Mouse (Mus musculus) adrenal gland, postnatal 10 days (tissue): ENCODE data around the gene Pip4k2b. TPM values are rescaled to one million over a fixed set of nuclear protein-coding genes. Genes with fewer than 3 reads are reported as not detected.
"Not testable (repeated sequence)": the region's sequence is repeated elsewhere in the genome, so short reads cannot be mapped to it uniquely, and the experiment has no call there.

Experiments
- DNase-seq: peaks from one replicate; pipeline ENCODE4 v3.0.0; 2021; ENCODE audit warnings: mixed read lengths
- total RNA-seq, 2 experiments: library from RNA; stranded (reverse); gene quantifications; 2 replicates each; pipeline ENCODE4 v1.2.3; 2021

Gene Pip4k2b
- total RNA-seq, 2 experiments from 2014 or later = 27.3 to 33.3 TPM

- no peak for DNase-seq
These were observed 8.8 kb upstream of the Pip4k2b start for GRCm38 (mm10) chr11:97753277-97753676.

GRCm38 (mm10) chr11:97748496-97748895 is 4.0 kb upstream of the Pip4k2b start:
- peak; percentile 45 for DNase-seq

- DNase-seq = peak; percentile 38
These were observed 3.3 kb upstream of the Pip4k2b start for GRCm38 (mm10) chr11:97747773-97748172.

- DNase-seq = no peak
These were observed 822 bp upstream of the Pip4k2b start for GRCm38 (mm10) chr11:97745331-97745721.

- peak; percentile 99 for DNase-seq
These were observed 320 bp upstream of the Pip4k2b start for GRCm38 (mm10) chr11:97744718-97745330.

GRCm38 (mm10) chr11:97743423-97743822 is 1.1 kb downstream of the Pip4k2b start:
- no peak for DNase-seq

GRCm38 (mm10) chr11:97742591-97742990 is 1.9 kb downstream of the Pip4k2b start:
- no peak for DNase-seq

GRCm38 (mm10) chr11:97742157-97742556 is 2.3 kb downstream of the Pip4k2b start:
- no peak for DNase-seq

GRCm38 (mm10) chr11:97740190-97740589 is 4.3 kb downstream of the Pip4k2b start:
- peak; percentile 46 for DNase-seq

GRCm38 (mm10) chr11:97739155-97739554 is 5.3 kb downstream of the Pip4k2b start:
- no peak for DNase-seq

GRCm38 (mm10) chr11:97738703-97739102 is 5.8 kb downstream of the Pip4k2b start:
- no peak for DNase-seq

- DNase-seq = no peak
These were observed 6.9 kb downstream of the Pip4k2b start for GRCm38 (mm10) chr11:97737600-97737999.

GRCm38 (mm10) chr11:97736645-97737044 is 7.9 kb downstream of the Pip4k2b start:
- DNase-seq = no peak

GRCm38 (mm10) chr11:97734810-97735209 is 9.7 kb downstream of the Pip4k2b start:
- not testable (repeated sequence) for DNase-seq

GRCm38 (mm10) chr11:97733689-97734088 is 10.8 kb downstream of the Pip4k2b start:
- no peak for DNase-seq

- DNase-seq = no peak
These were observed 15.8 kb downstream of the Pip4k2b start for GRCm38 (mm10) chr11:97728730-97729129.

- DNase-seq = no peak
These were observed 16.2 kb downstream of the Pip4k2b start for GRCm38 (mm10) chr11:97728311-97728710.

GRCm38 (mm10) chr11:97723709-97724108 is 20.8 kb downstream of the Pip4k2b start:
- DNase-seq = no peak

- no peak for DNase-seq
These were observed 23.2 kb downstream of the Pip4k2b start for GRCm38 (mm10) chr11:97721338-97721737.

GRCm38 (mm10) chr11:97719041-97719440 is 25.5 kb downstream of the Pip4k2b start:
- DNase-seq = no peak

- DNase-seq = no peak
These were observed 26.1 kb downstream of the Pip4k2b start for GRCm38 (mm10) chr11:97718281-97718860.

- no peak for DNase-seq
These were observed 26.9 kb downstream of the Pip4k2b start for GRCm38 (mm10) chr11:97717369-97718280.

- DNase-seq = no peak
These were observed 28.5 kb downstream of the Pip4k2b start for GRCm38 (mm10) chr11:97716021-97716420.
